Mouse (Mus musculus): Measurements from ENCODE around the gene Gm12184. TPM values are rescaled to one million over a fixed set of nuclear protein-coding genes. Genes with fewer than 3 reads are reported as not detected.
"Not testable (repeated sequence)": the region's sequence is repeated elsewhere in the genome, so short reads cannot be mapped to it uniquely, and the experiment has no call there.

The Gm12184 gene
- polyA plus RNA-seq, 1 experiment, result 4.6 TPM

DNA sequence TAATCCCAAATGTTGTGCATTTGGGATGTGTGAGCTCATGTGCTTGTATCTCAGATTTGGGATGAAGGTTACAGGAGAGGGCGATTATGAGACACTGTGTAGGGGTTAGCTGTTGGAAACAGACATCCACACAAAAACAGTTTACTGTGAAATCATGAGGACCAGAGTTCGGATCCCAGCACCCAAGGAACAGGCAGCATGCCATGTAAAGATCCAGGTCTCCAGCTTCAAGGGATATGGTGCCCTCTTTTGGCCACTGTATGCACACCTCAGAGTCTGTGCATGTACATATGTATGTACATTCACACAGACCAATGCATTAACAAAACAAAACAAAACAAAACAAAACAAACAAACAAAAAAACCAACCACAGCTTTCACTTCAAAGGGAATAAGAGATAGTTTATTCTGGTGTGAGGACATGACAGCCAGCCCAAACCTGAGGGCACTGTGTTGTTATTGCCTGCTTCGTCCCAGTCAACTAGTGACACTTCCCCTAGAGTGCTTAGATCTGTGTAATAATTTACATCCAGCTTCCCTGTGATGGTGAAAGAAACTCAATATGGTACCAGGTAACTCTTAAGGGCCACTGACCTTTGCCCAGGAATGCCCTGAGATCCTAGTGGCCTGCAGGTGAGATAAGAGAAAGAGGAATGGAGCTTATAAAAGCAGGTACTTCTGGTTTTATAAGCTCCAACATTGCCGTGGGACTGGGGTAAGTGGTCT, 25.0 kb upstream of the Gm12184 start:
- peaks cover 40% of the 10 kb centered on the region for H3K4me1 ChIP-seq (ENCODE audit: control insufficient read depth)
- no peaks in the 10 kb centered on the region for H3K36me3 ChIP-seq (ENCODE audit: control insufficient read depth)
- peaks cover 6% of the 10 kb centered on the region for H3K9me3 ChIP-seq (ENCODE audit: control insufficient read depth, low read length)
- H3K27me3 ChIP-seq (ENCODE audit: control insufficient read depth), result peaks cover 37% of the 10 kb centered on the region
- TF ChIP-seq GATA1 (IDR thresholded peaks at IDR 0.05; ENCODE audit: low read length) (no peak), TAL1 (IDR thresholded peaks at IDR 0.05; ENCODE audit: low read length) (no peak)
- H3K4me3 ChIP-seq (replicated peaks), result no peak overlapping the region

DNA sequence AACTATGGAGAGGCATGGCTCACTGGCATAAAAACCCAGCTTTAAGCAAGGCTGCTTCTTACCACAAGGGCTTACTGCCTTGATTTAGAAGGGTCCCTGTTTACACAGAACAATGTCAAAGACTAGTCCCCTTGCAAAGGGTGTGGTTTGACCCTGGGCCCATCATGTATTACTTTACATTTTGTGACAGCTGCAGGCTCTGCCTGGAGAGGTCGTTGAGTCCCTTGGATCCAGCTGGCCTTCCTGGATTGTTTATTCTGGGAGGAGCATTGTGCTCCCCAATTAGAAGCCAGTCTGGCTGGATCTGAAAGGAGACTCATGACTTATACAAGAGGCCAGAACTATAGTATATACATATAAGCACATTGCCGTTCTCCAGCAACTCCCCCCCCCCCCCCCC, 23.8 kb upstream of the Gm12184 start:
- H3K27me3 ChIP-seq (ENCODE audit: control insufficient read depth), result peaks cover 36% of the 10 kb centered on the region
- peaks cover 6% of the 10 kb centered on the region for H3K9me3 ChIP-seq (ENCODE audit: control insufficient read depth, low read length)
- no peak for TF ChIP-seq TAL1 (IDR thresholded peaks at IDR 0.05; ENCODE audit: low read length)
- H3K4me1 ChIP-seq (ENCODE audit: control insufficient read depth), result peaks cover 30% of the 10 kb centered on the region
- H3K36me3 ChIP-seq (ENCODE audit: control insufficient read depth), result no peaks in the 10 kb centered on the region
- H3K4me3 ChIP-seq (replicated peaks), result no peak overlapping the region

DNA sequence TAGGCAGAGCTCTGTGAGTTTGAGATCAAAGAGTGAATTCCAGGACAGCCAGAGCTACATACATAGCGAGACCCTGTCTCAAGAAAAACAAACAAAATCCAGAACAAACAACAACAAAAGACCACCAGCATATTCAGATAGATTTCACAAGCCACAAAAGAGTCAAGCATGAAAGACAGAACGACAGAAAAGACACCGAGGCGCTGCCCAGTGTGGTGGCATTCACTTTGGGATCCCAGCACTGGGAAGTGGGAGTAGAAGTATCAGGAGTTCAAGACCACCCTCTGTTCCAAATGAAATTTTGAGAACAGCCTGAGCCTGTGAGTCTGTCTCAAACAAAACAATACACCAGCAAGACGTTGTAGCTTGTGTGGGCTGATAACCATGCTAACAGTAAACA, 20.4 kb upstream of the Gm12184 start:
- Histone ChIP-seq H3K4me3 (replicated peaks) (no peak overlapping the region), H3K9me3 (ENCODE audit: control insufficient read depth, low read length) (peaks cover 6% of the 10 kb centered on the region), H3K4me1 (ENCODE audit: control insufficient read depth) (no peaks in the 10 kb centered on the region; the same call in 1 of the 2 replicates), H3K27me3 (ENCODE audit: control insufficient read depth) (peaks cover 19% of the 10 kb centered on the region), H3K36me3 (ENCODE audit: control insufficient read depth) (no peaks in the 10 kb centered on the region)
- no peak for TF ChIP-seq TAL1 (IDR thresholded peaks at IDR 0.05; ENCODE audit: low read length)
- TF ChIP-seq GATA1 (IDR thresholded peaks at IDR 0.05; ENCODE audit: low read length), result no peak

DNA sequence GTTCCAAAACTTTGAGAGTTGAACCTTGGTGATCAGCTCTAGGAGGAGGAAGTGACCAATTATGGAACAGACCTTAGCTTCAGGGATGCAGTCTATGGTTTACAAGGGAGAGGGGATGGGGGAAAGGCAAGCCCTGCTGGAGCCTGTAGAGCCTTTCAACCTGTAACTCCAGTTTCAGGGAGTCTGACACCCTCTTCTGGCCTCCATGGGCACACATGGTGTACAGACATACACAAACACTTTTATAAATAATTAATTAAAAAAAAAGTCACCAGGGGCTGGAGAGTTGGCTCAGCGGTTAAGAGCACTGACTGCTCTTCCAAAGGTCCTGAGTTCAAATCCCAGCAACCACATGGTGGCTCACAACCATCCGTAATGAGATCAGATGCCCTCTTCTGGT, 19.9 kb upstream of the Gm12184 start:
- not testable (repeated sequence) for H3K4me1 ChIP-seq (ENCODE audit: control insufficient read depth); H3K9me3 ChIP-seq (ENCODE audit: control insufficient read depth, low read length); H3K4me3 ChIP-seq (replicated peaks); H3K36me3 ChIP-seq (ENCODE audit: control insufficient read depth)
- H3K27me3 ChIP-seq (ENCODE audit: control insufficient read depth), result peaks cover 19% of the 10 kb centered on the region

DNA sequence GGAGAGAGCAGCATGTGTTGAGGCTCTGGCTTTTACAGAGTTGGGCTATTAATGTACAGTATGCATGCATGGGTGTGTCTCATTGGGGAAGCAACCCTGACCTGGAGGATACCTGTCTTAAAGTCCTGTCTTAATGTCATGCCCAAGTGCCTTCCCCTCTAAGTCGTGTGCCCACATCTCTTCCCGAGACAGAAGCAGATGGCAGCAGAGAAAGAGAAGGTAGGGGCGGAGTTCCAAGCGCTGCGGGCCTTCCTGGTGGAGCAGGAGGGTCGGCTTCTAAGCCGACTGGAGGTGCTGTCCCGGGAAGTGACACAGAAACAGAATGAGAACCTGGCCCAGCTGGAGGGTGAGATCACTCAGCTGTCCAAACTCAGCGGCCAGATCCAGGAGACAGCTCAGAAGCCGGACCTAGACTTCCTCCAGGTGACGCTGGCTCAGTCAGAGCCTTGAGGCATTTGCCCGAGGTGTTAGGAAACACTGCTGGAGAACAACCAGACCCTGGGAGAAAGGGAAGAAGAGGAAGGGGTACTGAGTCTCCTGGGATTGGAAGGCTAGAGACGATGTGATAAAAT, 18.9 kb upstream of the Gm12184 start:
- peaks cover 17% of the 10 kb centered on the region for H3K27me3 ChIP-seq (ENCODE audit: control insufficient read depth)
- H3K4me1 ChIP-seq (ENCODE audit: control insufficient read depth), result no peaks in the 10 kb centered on the region; the same call in 1 of the 2 replicates
- H3K4me3 ChIP-seq (replicated peaks), result no peak overlapping the region
- no peaks in the 10 kb centered on the region for H3K9me3 ChIP-seq (ENCODE audit: control insufficient read depth, low read length)
- no peaks in the 10 kb centered on the region for H3K36me3 ChIP-seq (ENCODE audit: control insufficient read depth)
- TF ChIP-seq TAL1 (IDR thresholded peaks at IDR 0.05; ENCODE audit: low read length), result no peak
- TF ChIP-seq GATA1 (IDR thresholded peaks at IDR 0.05; ENCODE audit: low read length), result no peak

DNA sequence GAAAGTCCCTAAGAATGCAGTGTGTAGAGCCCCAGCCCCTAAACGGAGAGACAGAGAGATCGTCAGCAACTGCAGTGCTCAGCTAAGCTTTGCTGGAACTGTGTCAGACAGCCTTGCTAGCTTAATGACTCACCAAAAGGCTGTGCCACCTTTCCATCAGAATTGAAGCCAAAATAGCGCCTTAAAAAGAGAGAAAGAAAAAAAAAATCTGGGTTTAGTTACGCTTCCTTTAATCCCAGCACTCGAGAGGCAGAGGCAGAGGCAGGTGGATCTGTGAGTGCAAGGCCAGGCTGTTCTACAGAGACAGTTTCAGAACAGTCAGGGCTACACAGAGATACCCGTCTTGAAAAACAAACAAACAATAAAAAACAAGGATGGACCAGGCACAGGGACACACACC, 17.9 kb upstream of the Gm12184 start:
- peaks cover 11% of the 10 kb centered on the region for H3K27me3 ChIP-seq (ENCODE audit: control insufficient read depth)
- TF ChIP-seq GATA1 (IDR thresholded peaks at IDR 0.05; ENCODE audit: low read length), result no peak
- no peak for TF ChIP-seq TAL1 (IDR thresholded peaks at IDR 0.05; ENCODE audit: low read length)
- no peak overlapping the region for H3K4me3 ChIP-seq (replicated peaks)
- no peaks in the 10 kb centered on the region for H3K9me3 ChIP-seq (ENCODE audit: control insufficient read depth, low read length)
- H3K36me3 ChIP-seq (ENCODE audit: control insufficient read depth), result no peaks in the 10 kb centered on the region
- H3K4me1 ChIP-seq (ENCODE audit: control insufficient read depth), result no peaks in the 10 kb centered on the region

DNA sequence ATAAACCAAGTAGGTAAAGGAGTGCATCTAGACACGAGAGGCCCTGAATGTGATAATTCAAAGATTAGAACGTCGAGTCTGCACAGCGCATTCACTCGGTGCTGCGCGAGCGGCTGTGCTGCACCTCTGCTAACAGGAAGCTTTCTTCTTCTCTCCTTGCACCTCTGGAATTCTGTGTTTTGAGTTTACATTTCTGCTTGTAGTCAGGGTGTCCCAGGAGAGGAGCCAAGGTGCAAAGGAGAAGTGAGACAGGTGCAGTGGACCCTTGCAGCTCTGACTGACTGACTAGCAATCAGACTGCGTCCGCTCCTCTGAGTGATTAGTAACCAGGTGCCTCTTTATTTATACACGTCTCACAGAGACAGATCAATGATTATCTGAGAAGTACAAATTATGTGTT, 16.7 kb upstream of the Gm12184 start:
- Histone ChIP-seq H3K9me3 (ENCODE audit: control insufficient read depth, low read length) (no peaks in the 10 kb centered on the region), H3K4me3 (replicated peaks) (no peak overlapping the region), H3K36me3 (ENCODE audit: control insufficient read depth) (no peaks in the 10 kb centered on the region), H3K27me3 (ENCODE audit: control insufficient read depth) (peaks cover 10% of the 10 kb centered on the region), H3K4me1 (ENCODE audit: control insufficient read depth) (peaks cover 6% of the 10 kb centered on the region)
- TF ChIP-seq GATA1 (IDR thresholded peaks at IDR 0.05; ENCODE audit: low read length) (no peak), TAL1 (IDR thresholded peaks at IDR 0.05; ENCODE audit: low read length) (no peak)

DNA sequence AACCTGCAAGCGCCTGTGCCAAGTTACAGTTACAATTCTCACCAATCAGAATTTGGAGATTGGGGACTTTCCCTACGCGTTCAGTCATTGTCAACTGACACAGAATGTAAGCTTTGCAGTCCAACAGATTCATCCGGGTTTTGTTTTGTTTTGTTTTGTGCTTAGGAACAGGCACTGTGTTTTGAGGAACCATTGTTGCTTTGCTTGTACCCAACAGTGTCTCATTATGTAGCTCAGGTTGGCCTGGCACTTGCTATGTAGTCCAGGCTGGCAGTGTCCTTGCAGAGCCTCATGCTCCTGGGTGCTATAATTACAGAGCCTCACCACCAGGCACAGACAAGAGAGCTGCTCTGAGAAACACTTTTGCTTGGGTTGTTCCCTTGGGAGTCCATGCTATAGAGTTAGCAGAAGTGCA, 15.9 kb upstream of the Gm12184 start:
- Histone ChIP-seq H3K4me1 (ENCODE audit: control insufficient read depth) (peaks cover 14% of the 10 kb centered on the region), H3K9me3 (ENCODE audit: control insufficient read depth, low read length) (no peaks in the 10 kb centered on the region), H3K36me3 (ENCODE audit: control insufficient read depth) (no peaks in the 10 kb centered on the region), H3K4me3 (replicated peaks) (no peak overlapping the region), H3K27me3 (ENCODE audit: control insufficient read depth) (peaks cover 18% of the 10 kb centered on the region)
- no peak for TF ChIP-seq GATA1 (IDR thresholded peaks at IDR 0.05; ENCODE audit: low read length)
- TF ChIP-seq TAL1 (IDR thresholded peaks at IDR 0.05; ENCODE audit: low read length), result no peak

DNA sequence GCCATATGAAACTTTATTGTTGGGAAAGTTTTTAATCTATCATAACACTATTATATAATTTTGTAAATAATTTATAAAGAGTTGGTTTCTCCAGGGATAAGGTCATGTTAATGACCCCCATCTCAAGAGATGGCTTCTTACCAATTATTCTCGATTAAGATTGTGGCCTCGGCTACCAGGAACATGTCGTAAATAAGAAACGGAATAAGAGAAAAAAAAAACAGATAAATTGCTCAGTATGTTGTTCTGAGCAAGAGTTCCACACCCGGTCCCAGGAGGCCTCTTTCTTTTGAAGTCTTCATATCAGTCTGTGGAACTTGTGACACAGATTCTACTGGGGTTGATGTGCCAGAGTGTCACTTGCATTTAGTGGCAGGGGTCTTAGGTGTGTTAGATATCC, 14.8 kb upstream of the Gm12184 start:
- TF ChIP-seq GATA1 (IDR thresholded peaks at IDR 0.05; ENCODE audit: low read length) (no peak), TAL1 (IDR thresholded peaks at IDR 0.05; ENCODE audit: low read length) (no peak)
- Histone ChIP-seq H3K27me3 (ENCODE audit: control insufficient read depth) (peaks cover 30% of the 10 kb centered on the region), H3K4me1 (ENCODE audit: control insufficient read depth) (peaks cover 21% of the 10 kb centered on the region), H3K36me3 (ENCODE audit: control insufficient read depth) (no peaks in the 10 kb centered on the region), H3K9me3 (ENCODE audit: control insufficient read depth, low read length) (no peaks in the 10 kb centered on the region), H3K4me3 (replicated peaks) (no peak overlapping the region)

DNA sequence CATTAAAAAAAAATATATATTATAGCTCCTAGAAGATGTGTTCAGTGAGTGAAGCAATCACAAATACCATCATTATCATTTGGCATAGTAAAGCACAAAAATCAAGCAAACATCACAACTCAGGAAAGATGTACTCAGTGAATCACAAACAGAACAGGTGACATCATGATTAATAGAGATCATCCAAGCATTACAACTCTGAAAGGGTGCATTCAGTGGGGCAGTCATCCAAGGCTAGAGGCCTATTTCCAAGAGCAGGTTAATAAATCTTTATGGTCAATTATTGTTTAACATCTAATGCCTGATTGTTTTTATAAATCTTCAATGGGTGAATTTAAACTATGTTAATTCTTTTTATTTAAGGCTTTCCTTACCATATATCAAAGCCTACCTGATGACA, 14.3 kb upstream of the Gm12184 start:
- peaks cover 33% of the 10 kb centered on the region for H3K27me3 ChIP-seq (ENCODE audit: control insufficient read depth)
- H3K9me3 ChIP-seq (ENCODE audit: control insufficient read depth, low read length), result no peaks in the 10 kb centered on the region
- no peak overlapping the region for H3K4me3 ChIP-seq (replicated peaks)
- TF ChIP-seq TAL1 (IDR thresholded peaks at IDR 0.05; ENCODE audit: low read length) (no peak), GATA1 (IDR thresholded peaks at IDR 0.05; ENCODE audit: low read length) (no peak)
- H3K4me1 ChIP-seq (ENCODE audit: control insufficient read depth), result peaks cover 21% of the 10 kb centered on the region
- H3K36me3 ChIP-seq (ENCODE audit: control insufficient read depth), result no peaks in the 10 kb centered on the region
